Mouse (Mus musculus) frontal cortex, postnatal 10 days (tissue): ENCODE results near the gene Hap1.
A peak's percentile ranks its signal among the peaks of the same experiment; 100 is the strongest.
"Not testable (repeated sequence)": the region's sequence is repeated elsewhere in the genome, so short reads cannot be mapped to it uniquely, and the experiment has no call there.

Source experiments
- DNase-seq, 2 experiments: peaks; one replicate each; pipeline ENCODE4 v3.0.0; 2022; ENCODE audit warnings: low spot score in 2 of 2, mixed read lengths in 1 of 2

Hap1 gene

GRCm38 (mm10) chr11:100318529-100319451 lies 37.1 kb downstream of the Hap1 start:
- no peak for DNase-seq

DNA sequence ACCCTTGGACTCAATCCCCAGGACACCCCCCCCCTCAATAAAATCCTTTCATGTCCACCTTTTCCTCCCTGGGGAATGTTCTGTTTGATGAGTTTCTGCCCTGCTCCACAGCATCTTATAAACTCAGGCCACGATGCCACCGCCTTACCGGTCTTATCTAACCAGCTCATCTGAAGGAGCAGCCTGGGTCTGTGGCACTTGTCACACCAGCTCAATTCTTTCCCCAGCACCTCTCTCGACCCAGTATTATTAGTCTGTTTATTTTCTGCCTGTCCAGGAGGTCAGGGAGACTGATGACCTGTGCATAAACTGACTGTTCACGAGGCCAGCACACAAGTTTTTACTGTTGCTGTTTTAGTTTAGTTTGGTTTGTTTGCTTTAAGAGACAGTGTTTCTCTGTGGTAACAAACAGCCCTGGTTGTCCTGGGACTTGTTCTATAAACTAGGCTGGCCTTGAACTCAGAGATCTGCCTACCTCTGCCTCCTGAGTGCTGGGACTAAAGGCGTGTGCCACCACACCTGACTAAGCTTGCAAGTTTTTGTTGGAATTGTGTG lies 38.0 kb downstream of the Hap1 start:
- no peak for DNase-seq

- no peak for DNase-seq
Observed at GRCm38 (mm10) chr11:100315439-100315838, 40.5 kb downstream of the Hap1 start.

- DNase-seq: no peak
Observed at GRCm38 (mm10) chr11:100313424-100313823, 42.5 kb downstream of the Hap1 start.

DNA sequence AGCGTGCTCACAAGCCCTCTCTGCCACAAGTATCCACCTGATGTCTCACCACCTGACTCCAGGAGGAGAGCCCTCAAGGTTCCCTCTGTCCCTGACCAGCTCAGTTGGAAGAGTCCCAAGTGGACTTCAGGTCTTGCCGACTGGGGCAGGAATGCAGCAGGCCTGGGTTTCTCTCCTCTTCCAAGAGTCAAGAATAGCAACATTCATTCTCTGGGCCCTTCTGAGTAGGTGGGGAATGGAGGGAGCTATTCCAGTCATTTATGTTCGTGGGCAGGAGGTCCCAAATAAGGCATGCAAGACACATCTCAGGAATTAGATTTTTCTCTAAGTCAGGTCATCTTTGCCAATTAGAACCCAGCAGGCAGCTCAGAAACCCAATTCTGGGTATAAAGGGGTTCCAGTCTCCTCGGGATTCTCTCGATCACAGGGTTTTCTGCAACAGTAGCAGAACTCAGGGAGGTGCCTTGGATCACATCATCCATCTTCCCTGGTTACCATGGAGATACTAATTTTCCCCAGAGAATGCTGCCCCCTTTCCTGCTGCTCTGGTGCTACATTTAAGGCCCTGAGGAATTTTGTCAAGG lies 43.7 kb downstream of the Hap1 start:
- DNase-seq: peak in 1 of 2 experiments; percentile 28

GRCm38 (mm10) chr11:100311656-100312055 lies 44.3 kb downstream of the Hap1 start:
- no peak for DNase-seq

- DNase-seq: not testable (repeated sequence)
Observed at GRCm38 (mm10) chr11:100308672-100309071, 47.3 kb downstream of the Hap1 start.

- DNase-seq: no peak
Observed at GRCm38 (mm10) chr11:100307900-100308299, 48.0 kb downstream of the Hap1 start.

DNA sequence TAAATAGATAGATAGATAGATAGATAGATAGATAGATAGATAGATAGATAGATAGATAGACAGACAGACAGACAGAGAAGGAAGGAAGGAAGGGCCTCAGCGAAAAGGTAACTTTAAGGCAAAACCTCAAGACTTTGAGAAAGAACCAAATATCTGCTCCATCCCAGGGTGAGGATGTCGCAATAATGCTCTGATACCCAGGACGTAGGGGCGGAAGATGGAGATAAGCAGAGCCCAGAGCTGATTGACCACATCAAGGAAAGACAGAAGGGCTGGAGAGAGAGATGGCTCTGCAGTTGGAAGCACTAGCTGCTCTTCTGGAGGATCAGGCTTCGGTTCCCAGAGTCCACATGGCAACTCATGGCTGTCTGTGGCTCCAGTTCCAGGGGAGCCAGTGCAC lies 54.6 kb downstream of the Hap1 start:
- DNase-seq: no peak

- peak in 1 of 2 experiments; percentile 41 for DNase-seq
Observed at GRCm38 (mm10) chr11:100300293-100300692, 55.6 kb downstream of the Hap1 start.

GRCm38 (mm10) chr11:100298274-100299036 lies 57.5 kb downstream of the Hap1 start:
- peak; percentile 51 to 76 for DNase-seq

GRCm38 (mm10) chr11:100297801-100298200 lies 58.1 kb downstream of the Hap1 start:
- DNase-seq: no peak
